Mouse (Mus musculus): Measurements from ENCODE around the gene Krtap9-3. TPM values are rescaled to one million over a fixed set of nuclear protein-coding genes. Genes with fewer than 3 reads are reported as not detected.

Krtap9-3 gene
- polyA plus RNA-seq, 1 experiment, result not detected

DNA sequence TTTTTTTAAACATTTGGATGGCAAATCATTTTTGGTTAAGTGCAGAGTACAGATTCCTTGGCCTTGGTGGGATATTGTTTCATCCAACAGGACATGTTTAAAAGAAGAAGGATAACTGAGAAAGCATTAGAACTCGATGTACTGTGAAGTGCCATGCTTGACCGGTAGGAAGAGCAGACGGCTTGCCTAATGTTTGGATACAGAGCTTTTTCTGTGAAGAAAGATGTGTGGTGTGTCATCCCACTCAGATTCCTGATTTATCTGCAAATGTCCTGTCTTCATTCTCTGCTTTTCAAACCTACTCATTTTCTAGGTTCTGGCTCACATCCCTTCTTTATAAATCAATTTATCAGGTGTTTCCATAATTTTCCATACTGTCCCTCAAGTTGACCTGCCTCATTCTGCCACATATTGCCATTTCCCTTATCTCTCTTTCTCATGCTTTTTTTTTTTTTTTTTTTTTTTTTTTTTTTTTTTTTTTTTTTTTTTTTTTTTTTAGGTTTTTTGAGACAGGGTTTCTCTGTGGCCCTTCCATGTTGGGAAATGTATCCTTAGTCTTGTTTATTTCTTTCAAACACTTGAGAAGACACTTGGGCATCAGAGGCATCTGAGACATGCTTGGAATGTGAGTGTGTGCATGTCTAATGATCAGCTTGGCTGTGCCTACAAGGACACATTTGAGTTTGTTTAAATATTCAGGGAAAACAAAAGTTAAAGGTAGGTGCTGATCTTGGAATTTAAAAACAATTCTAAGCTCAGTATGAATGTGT is 39.7 kb downstream of the Krtap9-3 start:
- H3K27ac ChIP-seq (ENCODE audit: control insufficient read depth, insufficient read depth, low read depth, low read length, poor library complexity), result no peak overlapping the region
- H3K4me1 ChIP-seq (ENCODE audit: control insufficient read depth, insufficient read depth, low read length), result no peaks in the 10 kb centered on the region
- no peak overlapping the region for H3K4me3 ChIP-seq (replicated peaks; ENCODE audit: control insufficient read depth, low read depth, low read length)
- no peak for TF ChIP-seq POLR2A (IDR thresholded peaks at IDR 0.05; ENCODE audit: borderline replicate concordance, control insufficient read depth, low read depth, low read length)
- TF ChIP-seq CTCF (IDR thresholded peaks at IDR 0.05; ENCODE audit: control insufficient read depth, insufficient read depth, low read length), result no peak
- WGBS, result 89% methylated on average over 3 of the region's 3 CpGs

DNA sequence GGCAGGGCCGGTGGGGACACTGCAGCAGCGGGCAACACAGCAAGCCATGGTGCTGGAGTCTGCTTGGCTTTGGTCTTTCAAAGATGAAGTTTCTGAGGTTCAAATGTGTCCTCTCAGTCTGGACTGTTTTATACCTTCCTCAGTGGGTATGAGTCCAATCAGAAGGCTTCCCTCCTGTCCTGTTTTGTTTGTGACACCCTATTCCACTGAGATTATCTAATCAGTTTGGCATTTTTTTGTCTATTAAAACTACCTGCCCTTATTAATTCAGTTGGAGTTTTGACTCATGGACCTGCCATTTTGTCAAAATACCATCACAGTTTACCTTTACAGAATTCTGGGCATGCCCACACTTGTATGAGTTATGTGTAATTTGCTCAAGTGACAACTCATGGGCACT is 41.2 kb downstream of the Krtap9-3 start, which contains the start of gene Krtap3-2:
Gene Krtap3-2 (minus strand): TSS at position 101 of the 400 bp plus-strand sequence.
- no peak for TF ChIP-seq CTCF (IDR thresholded peaks at IDR 0.05; ENCODE audit: control insufficient read depth, insufficient read depth, low read length)
- no peak for TF ChIP-seq POLR2A (IDR thresholded peaks at IDR 0.05; ENCODE audit: borderline replicate concordance, control insufficient read depth, low read depth, low read length)
- 52% methylated on average over 2 of the region's 2 CpGs for WGBS
- Histone ChIP-seq H3K4me1 (ENCODE audit: control insufficient read depth, insufficient read depth, low read length) (no peaks in the 10 kb centered on the region), H3K4me3 (replicated peaks; ENCODE audit: control insufficient read depth, low read depth, low read length) (no peak within 1 kb of the TSS), H3K27ac (ENCODE audit: control insufficient read depth, insufficient read depth, low read depth, low read length, poor library complexity) (no peak within 1 kb of the TSS)

GRCm38 (mm10) chr11:99556195-99556594 is 41.7 kb downstream of the Krtap9-3 start:
- H3K4me1 ChIP-seq (ENCODE audit: control insufficient read depth, insufficient read depth, low read length), result no peaks in the 10 kb centered on the region
- WGBS, result 77% methylated on average over 2 of the region's 2 CpGs
- H3K4me3 ChIP-seq (replicated peaks; ENCODE audit: control insufficient read depth, low read depth, low read length), result no peak overlapping the region
- no peak overlapping the region for H3K27ac ChIP-seq (ENCODE audit: control insufficient read depth, insufficient read depth, low read depth, low read length, poor library complexity)
- TF ChIP-seq POLR2A (IDR thresholded peaks at IDR 0.05; ENCODE audit: borderline replicate concordance, control insufficient read depth, low read depth, low read length) (no peak), CTCF (IDR thresholded peaks at IDR 0.05; ENCODE audit: control insufficient read depth, insufficient read depth, low read length) (no peak)

- TF ChIP-seq POLR2A (IDR thresholded peaks at IDR 0.05; ENCODE audit: borderline replicate concordance, control insufficient read depth, low read depth, low read length), result no peak
- no peak for TF ChIP-seq CTCF (IDR thresholded peaks at IDR 0.05; ENCODE audit: control insufficient read depth, insufficient read depth, low read length)
- no peak within 1 kb of the TSS for H3K4me3 ChIP-seq (replicated peaks; ENCODE audit: control insufficient read depth, low read depth, low read length)
- H3K27ac ChIP-seq (ENCODE audit: control insufficient read depth, insufficient read depth, low read depth, low read length, poor library complexity), result no peak within 1 kb of the TSS
- H3K4me1 ChIP-seq (ENCODE audit: control insufficient read depth, insufficient read depth, low read length), result no peaks in the 10 kb centered on the region
- whole genome bisulfite sequencing, result 48% methylated on average over 4 of the region's 4 CpGs
Measured at GRCm38 (mm10) chr11:99550765-99551164, 47.1 kb downstream of the Krtap9-3 start, which contains the start of gene Krtap3-3. Krtap3-3 (minus strand) TSS chr11:99550865.

DNA sequence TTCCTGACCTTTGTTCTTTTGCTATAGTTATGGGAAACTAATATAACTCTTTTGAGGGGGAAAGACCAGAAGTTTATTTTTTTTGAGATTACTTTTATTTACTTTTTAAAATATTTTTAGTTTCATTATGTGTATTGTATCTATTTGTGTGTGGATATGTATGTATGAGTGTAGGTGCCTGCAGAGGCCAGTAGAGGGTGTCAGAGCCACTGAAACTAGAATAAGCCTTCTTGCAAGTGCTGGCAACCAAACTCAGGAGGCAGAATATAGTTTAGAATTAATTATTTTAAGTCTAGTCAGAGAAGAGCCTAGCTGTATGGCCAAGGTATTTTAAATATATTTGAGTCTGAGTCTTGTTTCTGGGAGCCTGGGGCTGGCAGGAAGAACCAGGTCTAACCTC is 50.0 kb downstream of the Krtap9-3 start:
- Histone ChIP-seq H3K4me1 (ENCODE audit: control insufficient read depth, insufficient read depth, low read length) (no peaks in the 10 kb centered on the region), H3K4me3 (replicated peaks; ENCODE audit: control insufficient read depth, low read depth, low read length) (no peak overlapping the region), H3K27ac (ENCODE audit: control insufficient read depth, insufficient read depth, low read depth, low read length, poor library complexity) (no peak overlapping the region)
- TF ChIP-seq CTCF (IDR thresholded peaks at IDR 0.05; ENCODE audit: control insufficient read depth, insufficient read depth, low read length), result no peak
- TF ChIP-seq POLR2A (IDR thresholded peaks at IDR 0.05; ENCODE audit: borderline replicate concordance, control insufficient read depth, low read depth, low read length), result no peak

Other genes starting within 250 kb of the Krtap9-3 start
- gene Krt27, start 247.0 kb downstream of the Krtap9-3 start, polyA plus RNA-seq (2011; ENCODE audit: insufficient read depth, insufficient read length, low replicate concordance, missing spikeins), result 2.6 TPM in 1 of 2 replicates, not detected in the other
- not detected in 2 replicates for gene Krt28, start 223.2 kb downstream of the Krtap9-3 start, polyA plus RNA-seq (2011; ENCODE audit: insufficient read depth, insufficient read length, low replicate concordance, missing spikeins)
- not detected in 2 replicates for gene Krt10, start 208.7 kb downstream of the Krtap9-3 start, polyA plus RNA-seq (2011; ENCODE audit: insufficient read depth, insufficient read length, low replicate concordance, missing spikeins)
- gene Krt12, start 175.8 kb downstream of the Krtap9-3 start, polyA plus RNA-seq (2011; ENCODE audit: insufficient read depth, insufficient read length, low replicate concordance, missing spikeins), result not detected in 2 replicates
- gene Krt20, start 160.0 kb downstream of the Krtap9-3 start, polyA plus RNA-seq (2011; ENCODE audit: insufficient read depth, insufficient read length, low replicate concordance, missing spikeins), result not detected in 2 replicates
- not detected in 2 replicates for gene Krt23, start 105.0 kb downstream of the Krtap9-3 start, polyA plus RNA-seq (2011; ENCODE audit: insufficient read depth, insufficient read length, low replicate concordance, missing spikeins)
- not detected in 2 replicates for gene Krt39, start 76.8 kb downstream of the Krtap9-3 start, polyA plus RNA-seq (2011; ENCODE audit: insufficient read depth, insufficient read length, low replicate concordance, missing spikeins)
- gene Krt40, start 54.9 kb downstream of the Krtap9-3 start, polyA plus RNA-seq (2011; ENCODE audit: insufficient read depth, insufficient read length, low replicate concordance, missing spikeins), result not detected in 2 replicates
- gene Krtap3-3, start 47.2 kb downstream of the Krtap9-3 start, polyA plus RNA-seq (2011; ENCODE audit: insufficient read depth, insufficient read length, low replicate concordance, missing spikeins), result not detected in 2 replicates
- gene Krtap3-2, start 41.3 kb downstream of the Krtap9-3 start, polyA plus RNA-seq (2011; ENCODE audit: insufficient read depth, insufficient read length, low replicate concordance, missing spikeins), result not detected in 2 replicates
- gene Gm11939, start 38.6 kb downstream of the Krtap9-3 start, polyA plus RNA-seq (2011; ENCODE audit: insufficient read depth, insufficient read length, low replicate concordance, missing spikeins), result not detected in 2 replicates
- gene Krtap3-1, start 31.5 kb downstream of the Krtap9-3 start, polyA plus RNA-seq (2011; ENCODE audit: insufficient read depth, insufficient read length, low replicate concordance, missing spikeins), result not detected in 2 replicates
- gene Krtap1-5, start 17.1 kb downstream of the Krtap9-3 start, polyA plus RNA-seq (2011; ENCODE audit: insufficient read depth, insufficient read length, low replicate concordance, missing spikeins), result 1.5 TPM in 1 of 2 replicates, not detected in the other
- not detected in 2 replicates for gene Krtap1-4, start 14.5 kb downstream of the Krtap9-3 start, polyA plus RNA-seq (2011; ENCODE audit: insufficient read depth, insufficient read length, low replicate concordance, missing spikeins)
- not detected in 2 replicates for gene Krtap1-3, start 6.8 kb downstream of the Krtap9-3 start, polyA plus RNA-seq (2011; ENCODE audit: insufficient read depth, insufficient read length, low replicate concordance, missing spikeins)
- not detected in 2 replicates for gene Gm11938, start 5.2 kb upstream of the Krtap9-3 start, polyA plus RNA-seq (2011; ENCODE audit: insufficient read depth, insufficient read length, low replicate concordance, missing spikeins)
- gene Gm11937, start 12.1 kb upstream of the Krtap9-3 start, polyA plus RNA-seq (2011; ENCODE audit: insufficient read depth, insufficient read length, low replicate concordance, missing spikeins), result not detected in 2 replicates
- gene Krtap2-4, start 16.7 kb upstream of the Krtap9-3 start, polyA plus RNA-seq (2011; ENCODE audit: insufficient read depth, insufficient read length, low replicate concordance, missing spikeins), result not detected in 2 replicates
- gene Gm11562, start 22.3 kb upstream of the Krtap9-3 start, polyA plus RNA-seq (2011; ENCODE audit: insufficient read depth, insufficient read length, low replicate concordance, missing spikeins), result not detected in 2 replicates
- not detected in 2 replicates for gene Krtap4-1, start 30.1 kb upstream of the Krtap9-3 start, polyA plus RNA-seq (2011; ENCODE audit: insufficient read depth, insufficient read length, low replicate concordance, missing spikeins)
- gene Krtap4-2, start 37.0 kb upstream of the Krtap9-3 start, polyA plus RNA-seq (2011; ENCODE audit: insufficient read depth, insufficient read length, low replicate concordance, missing spikeins), result not detected in 2 replicates
- gene Krtap4-7, start 46.0 kb upstream of the Krtap9-3 start, polyA plus RNA-seq (2011; ENCODE audit: insufficient read depth, insufficient read length, low replicate concordance, missing spikeins), result not detected in 2 replicates
- not detected in 2 replicates for gene Gm11555, start 52.1 kb upstream of the Krtap9-3 start, polyA plus RNA-seq (2011; ENCODE audit: insufficient read depth, insufficient read length, low replicate concordance, missing spikeins)
- gene Gm11563, start 60.9 kb upstream of the Krtap9-3 start, polyA plus RNA-seq (2011; ENCODE audit: insufficient read depth, insufficient read length, low replicate concordance, missing spikeins), result not detected in 2 replicates
- not detected in 2 replicates for gene Krtap4-6, start 67.9 kb upstream of the Krtap9-3 start, polyA plus RNA-seq (2011; ENCODE audit: insufficient read depth, insufficient read length, low replicate concordance, missing spikeins)
- not detected in 2 replicates for gene Gm14190, start 92.6 kb upstream of the Krtap9-3 start, polyA plus RNA-seq (2011; ENCODE audit: insufficient read depth, insufficient read length, low replicate concordance, missing spikeins)
- not detected in 2 replicates for gene Gm14180, start 136.2 kb upstream of the Krtap9-3 start, polyA plus RNA-seq (2011; ENCODE audit: insufficient read depth, insufficient read length, low replicate concordance, missing spikeins)
- gene Gm11595, start 174.8 kb upstream of the Krtap9-3 start, polyA plus RNA-seq (2011; ENCODE audit: insufficient read depth, insufficient read length, low replicate concordance, missing spikeins), result not detected in 2 replicates
- not detected in 2 replicates for gene Krtap4-8, start 182.6 kb upstream of the Krtap9-3 start, polyA plus RNA-seq (2011; ENCODE audit: insufficient read depth, insufficient read length, low replicate concordance, missing spikeins)
- not detected in 2 replicates for gene Krtap4-9, start 187.1 kb upstream of the Krtap9-3 start, polyA plus RNA-seq (2011; ENCODE audit: insufficient read depth, insufficient read length, low replicate concordance, missing spikeins)
- not detected in 2 replicates for gene Gm11596, start 195.4 kb upstream of the Krtap9-3 start, polyA plus RNA-seq (2011; ENCODE audit: insufficient read depth, insufficient read length, low replicate concordance, missing spikeins)
- gene Gm11569, start 200.8 kb upstream of the Krtap9-3 start, polyA plus RNA-seq (2011; ENCODE audit: insufficient read depth, insufficient read length, low replicate concordance, missing spikeins), result not detected in 2 replicates
- not detected in 2 replicates for gene Gm11554, start 206.3 kb upstream of the Krtap9-3 start, polyA plus RNA-seq (2011; ENCODE audit: insufficient read depth, insufficient read length, low replicate concordance, missing spikeins)
- gene Krtap4-13, start 211.8 kb upstream of the Krtap9-3 start, polyA plus RNA-seq (2011; ENCODE audit: insufficient read depth, insufficient read length, low replicate concordance, missing spikeins), result not detected in 2 replicates
- not detected in 2 replicates for gene Gm11564, start 217.6 kb upstream of the Krtap9-3 start, polyA plus RNA-seq (2011; ENCODE audit: insufficient read depth, insufficient read length, low replicate concordance, missing spikeins)
- gene 2300003K06Rik, start 240.0 kb upstream of the Krtap9-3 start, polyA plus RNA-seq (2011; ENCODE audit: insufficient read depth, insufficient read length, low replicate concordance, missing spikeins), result not detected in 2 replicates